Mouse (Mus musculus): Measurements from ENCODE around the gene Srsf11.

Gene Srsf11

GRCm38 (mm10) chr3:158036329-158036988 is at the start of gene Srsf11, which contains the start of gene Lrrc40:
Gene Srsf11, minus strand, starts transcription at chr3:158036639.
Gene Lrrc40, plus strand, starts transcription at chr3:158036662.
- in situ Hi-C loops (cut with MboI, MseI): loop anchor here (5.0 kb wide), 1 partner anchor 84 kb away; no protein-coding TSS in a partner anchor

- in situ Hi-C loops (cut with MboI, MseI): no loop called here
Measured at GRCm38 (mm10) chr3:158077828-158078227, 41.4 kb upstream of the Srsf11 start.

- in situ Hi-C loops (cut with MboI, MseI): no loop called here
Measured at GRCm38 (mm10) chr3:158077380-158077772, 40.9 kb upstream of the Srsf11 start.

- in situ Hi-C loops (cut with MboI, MseI): no loop called here
Measured at GRCm38 (mm10) chr3:158076685-158077379, 40.4 kb upstream of the Srsf11 start.

GRCm38 (mm10) chr3:158075004-158075403 is 38.6 kb upstream of the Srsf11 start:
- in situ Hi-C loops (cut with MboI, MseI): no loop called here

GRCm38 (mm10) chr3:158068613-158069263 is 32.3 kb upstream of the Srsf11 start:
- in situ Hi-C loops (cut with MboI, MseI): no loop called here

GRCm38 (mm10) chr3:158067916-158068315 is 31.5 kb upstream of the Srsf11 start:
- in situ Hi-C loops (cut with MboI, MseI): no loop called here

- in situ Hi-C loops (cut with MboI, MseI): no loop called here
Measured at GRCm38 (mm10) chr3:158065256-158065655, 28.8 kb upstream of the Srsf11 start.

- in situ Hi-C loops (cut with MboI, MseI): no loop called here
Measured at GRCm38 (mm10) chr3:158061811-158062523, 25.5 kb upstream of the Srsf11 start.

- in situ Hi-C loops (cut with MboI, MseI): no loop called here
Measured at GRCm38 (mm10) chr3:158060621-158061291, 24.3 kb upstream of the Srsf11 start.

GRCm38 (mm10) chr3:158049508-158049907 is 13.1 kb upstream of the Srsf11 start:
- in situ Hi-C loops (cut with MboI, MseI): no loop called here

- in situ Hi-C loops (cut with MboI, MseI): no loop called here
Measured at GRCm38 (mm10) chr3:158040755-158041154, 4.3 kb upstream of the Srsf11 start.

GRCm38 (mm10) chr3:158038106-158038505 is 1.7 kb upstream of the Srsf11 start:
- in situ Hi-C loops (cut with MboI, MseI): loop anchor here (5.0 kb wide), 1 partner anchor 86 kb away; no protein-coding TSS in a partner anchor

- in situ Hi-C loops (cut with MboI, MseI): loop anchor here (5.0 kb wide), 1 partner anchor 84 kb away; no protein-coding TSS in a partner anchor
Measured at GRCm38 (mm10) chr3:158035866-158036265, 573 bp downstream of the Srsf11 start.

GRCm38 (mm10) chr3:158032106-158032505 is 4.3 kb downstream of the Srsf11 start:
- in situ Hi-C loops (cut with MboI, MseI): no loop called here

- in situ Hi-C loops (cut with MboI, MseI): no loop called here
Measured at GRCm38 (mm10) chr3:158031371-158031925, 5.0 kb downstream of the Srsf11 start.

GRCm38 (mm10) chr3:158009762-158010320 is 26.6 kb downstream of the Srsf11 start:
- in situ Hi-C loops (cut with MboI, MseI): loop anchor here (25.0 kb wide), 1 partner anchor 448 kb away; the partner anchor contains the start of gene Ptger3

GRCm38 (mm10) chr3:158008647-158009046 is 27.8 kb downstream of the Srsf11 start:
- in situ Hi-C loops (cut with MboI, MseI): loop anchor here (25.0 kb wide), 1 partner anchor 446 kb away; the partner anchor contains the start of gene Ptger3

- in situ Hi-C loops (cut with MboI, MseI): no loop called here
Measured at GRCm38 (mm10) chr3:157998742-157999369, 37.6 kb downstream of the Srsf11 start.

- in situ Hi-C loops (cut with MboI, MseI): no loop called here
Measured at GRCm38 (mm10) chr3:157995726-157996125, 40.7 kb downstream of the Srsf11 start.
